Mouse (Mus musculus) cerebral cortex, adult 2 months (tissue): ENCODE measurements around the gene Mpped1.

ENCODE experiments used
- WGBS: fragments of 180-500 bp; shearing (Covaris S2); methylation state at CpG from one replicate; pipeline ENCODE4 v1.1.7; 2018; 5-methylcytosine and 5-hydroxymethylcytosine counted together

The Mpped1 gene

DNA sequence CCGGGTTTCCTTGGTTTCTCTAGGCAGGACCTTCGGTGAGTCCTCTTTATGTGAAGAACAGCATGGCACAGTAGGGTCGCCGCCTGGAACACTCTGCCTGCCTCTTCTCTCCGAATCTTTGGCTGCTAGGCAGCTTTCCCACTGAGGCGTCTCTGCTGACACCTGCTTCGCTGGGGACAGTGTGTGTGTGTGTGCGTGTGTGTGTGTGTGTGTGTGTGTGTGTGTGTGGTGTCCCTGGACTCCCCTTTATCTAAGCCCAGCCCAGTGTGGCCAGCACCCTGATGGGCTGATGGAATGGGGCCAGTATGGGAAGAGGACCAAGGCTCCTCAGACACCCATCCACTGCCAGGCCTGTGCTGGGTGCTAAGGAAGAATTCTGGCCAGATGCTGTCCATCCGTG lies 9.8 kb downstream of the Mpped1 start:
- WGBS: 45% methylated on average over 9 of the region's 9 CpGs

DNA sequence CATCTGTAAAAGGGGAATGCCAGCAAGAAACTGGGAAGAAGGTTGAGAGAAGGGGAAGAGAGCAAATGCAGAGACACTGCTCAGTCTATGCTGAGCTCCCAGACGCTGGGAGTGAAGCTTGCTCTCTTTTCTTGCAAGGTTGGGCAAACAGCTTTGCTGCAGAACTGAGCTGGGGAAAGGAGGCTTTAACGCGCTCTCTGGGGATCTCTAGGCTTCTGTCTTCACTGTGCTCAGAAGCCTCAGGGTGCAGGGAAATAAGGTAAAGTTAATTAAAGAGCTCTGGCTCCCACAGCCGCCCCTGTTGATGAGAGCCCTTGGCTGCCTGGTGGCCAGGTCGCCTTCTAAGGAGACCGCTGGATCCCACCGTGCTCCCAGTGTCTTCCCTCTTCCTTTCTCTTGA lies 17.7 kb downstream of the Mpped1 start:
- WGBS: 52% methylated on average over 7 of the region's 7 CpGs

DNA sequence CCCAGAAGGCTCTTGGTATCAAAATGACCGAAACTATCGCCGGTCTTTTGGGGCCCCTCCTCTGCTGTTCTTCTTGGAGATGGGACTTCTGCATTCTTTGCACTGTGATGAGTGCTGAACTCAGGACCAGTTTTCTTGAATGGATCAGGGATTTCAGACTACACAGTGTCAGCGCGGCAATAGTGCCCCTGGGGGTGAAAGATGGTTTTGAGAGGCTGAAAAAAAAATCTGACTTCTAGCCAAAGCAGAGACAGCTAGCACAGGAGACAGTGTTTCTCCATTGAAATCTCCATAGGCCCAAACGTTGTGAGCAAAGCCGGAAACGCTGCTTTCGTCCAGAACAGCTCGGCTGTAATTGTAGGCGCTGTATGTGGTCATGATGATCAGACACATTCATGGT lies 19.7 kb downstream of the Mpped1 start:
- 55% methylated on average over 11 of the region's 11 CpGs for WGBS

DNA sequence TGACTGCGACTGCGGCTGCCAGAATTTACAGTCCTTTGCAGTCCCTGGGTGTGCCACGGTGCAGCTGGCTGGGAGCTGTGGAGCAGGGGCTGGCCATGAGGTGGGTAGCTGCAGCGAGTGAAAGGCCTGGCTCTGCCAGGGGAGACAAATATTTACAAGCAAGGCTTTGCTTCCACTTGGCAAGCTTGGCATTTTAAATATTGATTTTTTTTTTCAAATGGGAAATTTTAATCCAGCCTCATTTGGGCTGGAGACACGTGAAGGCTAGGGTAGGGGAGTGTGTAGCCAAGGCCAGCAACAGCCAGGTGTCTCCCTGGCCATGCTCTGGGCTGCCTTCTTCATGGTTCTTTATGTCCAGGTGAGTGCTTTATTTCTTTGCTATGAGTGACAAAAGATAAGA lies 21.7 kb downstream of the Mpped1 start:
- 53% methylated on average over 5 of the region's 5 CpGs for WGBS

DNA sequence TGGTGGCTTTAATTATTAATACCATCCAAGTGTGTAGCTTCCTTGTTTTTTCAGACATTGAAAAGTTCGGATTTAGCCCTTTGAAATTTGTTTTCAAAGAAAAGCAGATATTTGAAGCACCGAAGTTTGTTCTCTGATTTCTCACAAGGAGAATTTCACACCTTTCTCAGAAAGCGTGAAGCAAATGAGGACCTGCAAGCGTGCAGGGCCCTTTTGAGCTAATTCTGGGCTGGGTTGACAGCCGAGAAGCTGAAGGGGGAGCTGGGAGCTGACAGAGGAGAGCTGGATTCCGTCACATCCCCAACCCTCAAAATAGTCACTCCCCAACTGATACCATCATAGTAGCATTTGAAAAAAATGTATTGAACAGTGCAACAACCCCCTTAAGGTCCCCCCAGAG lies 34.8 kb downstream of the Mpped1 start:
- 57% methylated on average over 6 of the region's 6 CpGs for WGBS

DNA sequence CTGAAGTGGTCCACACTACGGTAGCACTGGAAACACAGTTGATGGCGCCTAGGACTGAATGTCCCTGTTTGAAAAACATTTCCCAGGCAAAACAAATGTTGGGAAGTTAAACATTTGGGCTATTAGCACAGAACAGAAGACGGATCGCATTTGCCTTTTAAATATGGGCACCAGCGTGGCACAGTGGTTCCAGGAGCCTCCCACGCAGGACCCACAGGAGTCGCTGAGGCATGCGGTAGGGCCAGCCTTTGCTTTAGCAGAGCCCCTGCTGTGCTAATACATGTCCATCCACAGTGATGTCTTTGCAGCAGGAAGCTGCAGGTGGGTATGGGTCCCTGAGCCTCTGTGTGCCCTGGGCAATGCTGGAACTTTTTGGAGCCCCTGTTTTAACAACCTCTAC lies 48.7 kb downstream of the Mpped1 start:
- 44% methylated on average over 8 of the region's 8 CpGs for whole genome bisulfite sequencing

DNA sequence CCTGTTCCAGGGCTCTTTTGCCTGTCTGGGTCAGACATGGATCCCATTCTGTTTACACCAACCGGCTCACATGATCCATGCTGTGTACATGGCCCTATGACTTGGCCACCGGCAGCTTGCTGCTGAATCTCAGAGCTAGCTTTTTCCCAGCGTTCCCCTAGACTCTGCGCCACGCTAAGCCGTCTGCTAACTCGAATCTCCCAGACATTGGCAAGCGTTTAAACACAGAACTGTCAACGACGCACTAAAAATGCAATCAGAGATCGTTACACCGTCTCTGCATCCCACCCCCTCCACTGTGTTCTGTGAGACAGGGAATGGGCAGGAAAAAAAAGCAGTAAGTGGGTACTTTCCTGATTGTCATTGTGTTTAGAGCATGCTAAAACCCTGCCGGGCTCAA lies 50.0 kb downstream of the Mpped1 start:
- 42% methylated on average over 13 of the region's 13 CpGs for WGBS

DNA sequence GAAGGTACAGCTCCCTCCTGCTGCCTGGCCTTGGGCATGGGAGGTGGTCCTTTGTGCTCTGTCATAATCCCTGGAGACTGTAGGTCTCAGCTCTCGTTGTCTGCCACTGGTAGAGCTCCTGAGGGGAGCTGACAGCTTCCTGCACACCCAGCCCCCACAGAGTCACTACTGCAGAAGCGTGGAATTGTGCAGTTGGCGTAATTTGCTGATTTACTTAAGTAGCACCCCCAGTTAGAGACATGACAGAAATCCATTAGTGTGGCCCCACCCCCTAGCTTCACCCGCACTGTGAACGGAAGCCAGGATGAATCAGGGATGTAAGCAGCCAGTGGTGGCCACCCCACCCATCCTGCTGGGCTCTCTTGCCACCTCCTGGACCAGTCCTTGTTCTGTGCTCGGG lies 53.0 kb downstream of the Mpped1 start:
- 40% methylated on average over 6 of the region's 6 CpGs for WGBS

DNA sequence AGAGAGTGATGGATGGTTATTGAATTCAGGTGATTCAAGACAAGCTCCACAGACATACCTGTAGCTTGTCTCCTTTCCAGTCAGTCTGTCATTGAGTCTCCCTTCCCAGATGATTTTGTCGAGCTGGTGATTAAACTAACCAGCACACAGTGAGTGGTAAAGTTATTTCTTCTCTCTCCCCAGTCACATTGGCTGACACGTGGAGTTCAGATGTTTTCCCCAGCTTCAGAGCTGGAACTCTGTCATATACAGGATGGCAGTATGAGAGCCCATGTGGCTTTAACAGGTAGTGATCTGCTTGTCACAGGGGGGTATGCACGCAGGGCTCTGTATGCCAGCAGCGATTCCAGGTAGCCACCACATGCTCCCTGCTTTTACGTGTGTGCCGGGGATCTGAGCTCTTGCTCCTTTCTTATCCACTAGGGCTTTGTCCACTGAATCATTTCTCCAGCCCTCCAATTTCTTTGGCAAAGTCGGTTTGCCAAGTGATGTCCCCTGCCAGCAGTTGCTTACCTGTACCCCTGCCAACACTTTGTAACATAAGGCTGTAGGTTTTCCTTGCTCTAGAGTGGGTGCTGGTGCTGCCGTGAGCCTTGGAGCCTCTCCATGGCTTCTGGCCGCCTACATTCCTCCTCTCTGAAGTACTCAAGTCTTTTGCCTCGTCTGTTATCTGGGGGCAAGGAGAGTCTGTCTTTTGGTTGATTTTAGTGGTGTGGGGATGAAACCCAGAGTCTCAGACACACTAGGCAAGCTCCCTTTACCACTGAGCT lies 61.9 kb downstream of the Mpped1 start:
- 37% methylated on average over 10 of the region's 10 CpGs for WGBS

DNA sequence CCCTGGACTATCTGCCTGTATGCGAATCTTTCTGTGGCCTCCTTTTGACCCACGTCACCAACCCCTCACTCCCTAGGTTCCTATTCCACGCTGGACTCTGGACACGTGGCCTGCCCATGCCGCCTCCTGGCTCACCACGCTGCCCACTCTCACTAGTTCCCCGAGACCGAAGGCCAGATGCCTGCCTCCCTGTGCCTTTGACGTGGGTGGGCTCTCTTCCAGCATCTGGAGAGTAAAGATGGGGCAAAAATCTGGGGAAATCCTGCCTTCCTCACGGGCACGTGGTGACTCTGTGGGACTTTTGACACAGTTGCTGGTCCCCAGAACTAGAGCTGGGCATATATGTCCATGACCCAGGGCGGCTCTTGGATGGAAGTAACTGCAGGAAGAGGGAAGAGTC lies 63.2 kb downstream of the Mpped1 start:
- 45% methylated on average over 12 of the region's 12 CpGs for WGBS

DNA sequence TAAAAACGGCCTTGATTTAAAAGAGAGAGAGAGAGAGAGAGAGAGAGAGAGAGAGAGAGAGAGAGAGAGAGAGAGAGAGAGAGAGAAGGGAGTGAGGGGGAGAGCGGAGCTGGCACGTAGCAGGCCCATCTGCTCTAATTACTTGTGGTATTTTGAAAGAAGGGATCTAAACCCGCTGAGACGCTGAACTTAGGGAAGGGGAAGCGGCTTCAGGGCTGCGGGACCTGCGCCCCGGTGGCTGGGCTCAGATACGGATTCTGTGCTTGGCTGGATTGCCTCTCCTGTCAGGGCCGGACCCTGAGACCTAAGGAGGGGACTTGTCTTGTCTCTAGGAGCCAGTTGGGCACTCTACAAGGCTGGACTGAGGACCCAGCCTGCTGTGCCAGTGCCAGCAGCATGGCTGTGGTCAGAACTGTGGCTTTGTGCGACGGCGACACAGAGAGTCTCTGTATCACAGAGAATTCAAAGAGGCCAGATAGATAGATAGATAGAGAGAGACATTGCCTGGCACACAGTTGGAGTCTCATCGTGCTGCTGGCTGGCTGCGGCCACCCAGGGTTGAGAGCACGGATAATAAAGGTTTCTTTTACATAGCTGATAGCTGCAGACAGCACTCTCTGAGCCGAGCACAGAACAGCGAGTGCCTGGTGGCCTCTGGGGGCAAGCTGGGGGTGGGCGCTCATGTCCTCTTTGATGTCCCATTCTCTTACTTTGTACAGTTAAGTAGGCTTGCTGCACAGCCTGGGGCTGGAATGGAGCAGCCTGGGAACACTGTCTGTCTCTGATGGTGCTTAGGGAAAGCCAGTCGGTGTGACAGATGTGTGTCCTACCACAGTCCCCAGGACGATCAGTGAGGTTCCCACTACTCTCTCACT lies 63.9 kb downstream of the Mpped1 start:
- WGBS: 20% methylated on average over 22 of the region's 22 CpGs

DNA sequence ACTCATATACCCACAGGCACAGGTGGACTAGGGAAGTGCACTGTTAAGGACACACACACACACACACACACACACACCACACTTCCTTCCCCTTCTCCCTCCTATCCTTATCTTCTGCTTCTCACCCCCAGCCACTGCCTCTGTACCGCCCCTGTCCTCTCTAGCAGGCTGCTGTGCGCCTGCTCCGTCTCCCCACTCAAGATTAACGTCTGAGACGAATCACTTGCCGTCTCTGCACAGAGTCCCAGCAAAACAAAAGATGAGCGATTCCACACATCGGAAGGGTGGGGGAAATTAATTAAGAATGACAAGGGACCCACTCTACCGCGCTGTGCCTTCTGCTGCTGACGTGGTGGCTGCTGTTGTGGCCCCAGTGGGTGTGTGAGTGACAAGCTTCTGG lies 66.5 kb downstream of the Mpped1 start:
- WGBS: 44% methylated on average over 11 of the region's 11 CpGs

DNA sequence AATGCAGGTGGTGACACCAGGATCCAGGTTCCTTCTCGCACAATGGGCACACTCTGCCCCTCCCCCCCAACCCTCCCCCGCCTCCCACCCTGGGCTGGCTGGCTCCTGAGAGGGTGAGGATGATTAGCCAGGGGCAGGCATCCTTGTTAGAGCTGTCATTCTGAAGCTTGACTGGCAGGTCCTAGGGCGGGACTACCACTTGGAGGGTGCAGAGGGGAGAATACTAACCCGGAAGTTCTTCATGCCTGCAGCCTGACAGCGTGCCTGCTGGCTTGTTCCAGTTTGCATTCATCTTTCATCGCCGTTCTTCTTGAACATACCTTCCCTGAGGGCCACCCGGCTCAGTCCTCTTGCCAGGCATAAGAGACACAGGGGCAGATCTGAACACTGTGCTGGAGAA lies 67.3 kb downstream of the Mpped1 start:
- WGBS: 32% methylated on average over 8 of the region's 8 CpGs

DNA sequence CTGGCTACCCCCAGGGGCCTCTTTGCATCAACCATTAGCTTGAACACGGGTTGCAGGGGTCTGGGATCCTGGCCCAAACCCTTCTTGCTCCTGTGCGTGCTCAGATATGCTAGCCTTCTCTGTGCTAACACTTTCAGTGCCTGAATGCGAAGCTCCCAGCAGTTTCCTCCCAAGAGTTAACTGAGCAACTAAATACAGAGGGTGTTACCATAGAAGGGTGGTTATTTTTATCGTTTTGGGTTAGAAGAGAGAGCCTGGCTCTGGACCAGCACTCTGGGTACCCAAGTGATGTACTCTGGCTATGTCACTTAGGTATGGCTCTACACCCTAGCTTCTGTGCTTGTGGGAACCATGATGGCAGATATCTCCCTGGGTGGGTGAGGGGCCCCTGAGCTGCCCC lies 68.2 kb downstream of the Mpped1 start:
- WGBS: 33% methylated on average over 4 of the region's 4 CpGs

DNA sequence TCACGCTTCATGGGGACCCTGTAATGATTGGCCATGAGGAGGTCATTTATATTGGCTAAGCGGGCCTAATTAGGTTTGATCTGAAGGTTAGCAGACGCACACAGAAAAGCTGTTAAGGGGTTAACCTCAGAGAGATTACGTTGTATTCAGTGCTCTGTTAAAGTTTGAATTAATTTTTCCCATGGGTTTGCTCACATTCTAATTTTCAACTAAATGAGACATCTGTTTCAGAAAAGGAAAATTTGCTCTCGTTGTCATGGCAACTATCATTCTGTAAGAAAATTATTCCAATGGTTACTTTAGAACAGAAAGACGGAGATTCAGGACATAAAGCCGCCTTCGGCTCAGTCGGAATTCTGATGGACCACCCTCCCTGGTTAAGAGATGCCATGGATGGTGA lies 68.9 kb downstream of the Mpped1 start:
- 41% methylated on average over 9 of the region's 9 CpGs for WGBS

DNA sequence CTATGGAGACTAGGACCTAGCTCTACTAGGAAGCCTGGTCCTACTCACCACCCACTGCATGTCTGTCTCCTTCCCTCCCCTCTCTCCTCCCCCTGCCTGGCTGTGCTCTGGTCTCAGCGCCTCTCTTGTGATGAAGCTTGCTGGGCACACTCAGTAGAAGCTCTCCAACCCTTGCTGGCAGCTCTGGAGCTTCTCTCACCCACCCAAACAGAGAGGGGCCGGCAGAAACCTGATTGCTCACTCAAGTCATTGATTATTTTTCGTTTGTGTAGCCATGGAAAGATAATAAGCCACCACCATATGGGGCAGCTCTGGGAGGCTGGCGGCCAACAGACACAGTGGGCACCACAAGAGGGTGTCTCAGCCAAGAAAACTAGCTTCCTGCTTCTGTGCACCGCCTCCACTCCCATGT lies 74.1 kb downstream of the Mpped1 start:
- 36% methylated on average over 5 of the region's 5 CpGs for WGBS

DNA sequence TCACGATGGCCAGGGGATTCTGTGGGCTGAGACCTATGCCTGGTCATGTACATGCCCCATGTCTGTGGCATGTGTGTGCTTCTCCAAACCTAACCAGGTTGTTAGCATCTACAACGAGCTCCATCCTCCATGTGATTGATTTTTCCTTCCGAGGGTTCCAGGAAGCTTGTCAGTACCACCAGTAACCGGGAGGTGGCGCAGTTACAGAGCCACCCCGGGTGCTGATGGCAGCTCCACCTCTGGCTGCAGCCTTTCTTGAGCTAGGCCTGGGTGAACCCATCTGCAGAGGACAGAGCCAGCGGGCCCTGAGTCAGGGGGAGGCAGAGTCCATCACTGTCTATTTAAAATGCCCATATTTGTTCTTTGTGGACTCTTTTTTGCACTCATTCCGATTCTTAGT lies 77.9 kb downstream of the Mpped1 start:
- 17% methylated on average over 8 of the region's 8 CpGs for WGBS

DNA sequence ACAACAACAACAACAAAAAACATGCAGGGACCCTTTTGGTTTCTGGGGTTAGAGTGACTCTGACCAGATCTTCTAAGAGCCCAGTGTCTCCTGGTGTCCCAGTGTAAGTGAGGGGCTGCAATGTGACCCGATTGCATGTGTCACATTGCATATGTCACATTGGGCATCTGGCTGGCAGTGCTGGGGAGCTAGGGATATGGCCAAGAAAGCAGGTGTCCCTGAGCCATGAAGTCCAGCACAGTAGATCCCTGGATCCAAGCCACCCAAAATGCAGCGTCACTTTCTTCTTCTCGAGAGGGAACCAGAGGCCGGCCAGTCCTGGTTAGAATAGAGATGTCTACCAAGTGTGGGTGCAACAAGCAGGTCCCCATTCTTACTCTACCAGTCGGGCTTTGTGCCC lies 86.4 kb downstream of the Mpped1 start:
- WGBS: 89% methylated on average over 5 of the region's 5 CpGs

DNA sequence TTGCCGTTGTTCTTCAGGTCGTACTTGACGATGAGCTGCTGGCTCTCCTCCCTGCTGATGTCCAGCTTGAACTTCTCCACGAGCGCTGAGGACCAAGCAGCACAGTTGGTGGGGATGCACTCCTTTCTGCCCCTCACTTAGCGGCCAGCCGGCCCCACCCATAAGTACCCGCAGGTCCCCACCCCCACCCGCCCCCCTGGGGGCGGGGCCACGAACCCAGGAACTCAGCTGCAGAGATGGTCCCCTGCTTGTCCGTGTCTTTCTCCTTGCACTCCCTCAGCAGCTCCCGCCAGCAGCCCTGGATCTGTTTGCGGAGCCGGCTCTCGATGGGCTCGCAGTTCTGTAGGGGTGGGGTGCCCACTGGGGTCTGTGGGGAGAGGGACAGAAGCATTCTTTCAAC lies 91.7 kb downstream of the Mpped1 start:
- 44% methylated on average over 17 of the region's 17 CpGs for WGBS

DNA sequence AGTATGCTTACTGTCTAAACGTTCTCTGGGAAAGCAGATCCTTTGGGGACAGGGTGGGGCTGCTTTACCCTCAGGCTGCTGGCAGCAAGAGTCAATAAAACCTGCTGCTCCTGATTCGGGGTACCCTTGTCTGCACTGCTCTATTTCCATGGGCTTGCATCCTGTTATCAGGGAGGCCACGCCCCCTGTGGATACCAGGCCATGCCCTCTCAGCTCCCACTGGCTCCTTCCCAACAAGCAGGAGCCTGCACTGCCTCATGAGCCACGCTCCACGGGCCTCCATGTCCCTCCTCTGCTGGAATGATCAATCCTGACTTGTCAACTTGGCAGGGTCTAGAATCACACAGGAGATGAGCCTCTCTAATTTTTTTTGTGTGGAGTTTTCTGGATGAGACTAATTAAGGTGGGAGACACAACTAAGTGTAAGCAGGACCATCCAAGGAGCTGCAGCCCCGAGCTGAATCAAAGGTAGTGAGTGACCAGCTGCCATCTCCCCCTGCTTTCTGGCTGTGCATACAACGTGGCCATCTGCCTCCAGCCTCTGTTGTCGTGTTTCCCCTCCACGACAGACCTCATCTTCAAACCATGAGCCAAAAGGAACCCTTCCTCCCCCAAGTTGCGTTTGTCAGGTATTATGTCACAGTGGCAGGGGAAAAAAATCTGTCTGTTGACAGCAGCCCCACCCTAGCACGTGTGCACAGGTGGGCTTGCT lies 98.0 kb downstream of the Mpped1 start:
- 58% methylated on average over 11 of the region's 11 CpGs for WGBS

DNA sequence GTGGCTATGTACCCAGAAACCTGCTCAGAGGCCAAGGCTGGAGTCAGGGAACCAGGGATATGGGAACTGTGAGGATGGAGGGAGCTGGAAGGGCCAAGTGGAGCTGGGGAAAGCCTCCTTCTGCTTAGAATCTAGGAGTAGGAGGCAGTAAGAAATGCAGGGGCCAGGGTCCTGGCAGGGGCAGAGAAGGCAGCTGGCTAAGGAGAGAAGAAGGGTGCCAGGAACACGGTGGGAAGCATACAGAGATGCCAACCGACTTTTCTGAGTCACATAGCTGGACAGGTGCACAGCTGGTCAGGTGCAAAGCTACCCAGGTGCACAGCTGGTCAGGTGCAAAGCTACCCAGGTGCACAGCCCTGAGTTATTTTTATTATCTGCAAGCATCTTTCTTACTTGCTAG lies 98.6 kb downstream of the Mpped1 start:
- WGBS: 68% methylated on average over 2 of the region's 2 CpGs

DNA sequence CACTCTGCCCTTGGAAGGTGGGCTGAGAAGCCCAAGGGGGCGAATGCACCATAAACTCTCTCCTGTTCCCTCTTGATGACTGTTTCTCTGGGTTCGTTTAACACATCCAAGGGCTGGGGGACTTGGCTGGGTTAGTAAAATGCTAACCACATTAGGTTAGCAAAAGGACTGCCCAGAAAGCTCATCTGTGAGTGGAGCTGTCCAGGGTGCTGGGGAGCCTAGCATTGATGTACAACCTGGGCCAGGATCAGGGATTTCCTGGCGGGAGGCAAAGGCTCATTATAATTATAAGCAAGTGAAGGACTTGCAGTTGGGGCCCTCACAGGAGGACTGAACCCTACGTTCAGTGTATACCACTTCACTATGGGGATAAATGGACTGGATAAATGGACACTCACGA lies 100.6 kb downstream of the Mpped1 start:
- WGBS: 67% methylated on average over 5 of the region's 5 CpGs

DNA sequence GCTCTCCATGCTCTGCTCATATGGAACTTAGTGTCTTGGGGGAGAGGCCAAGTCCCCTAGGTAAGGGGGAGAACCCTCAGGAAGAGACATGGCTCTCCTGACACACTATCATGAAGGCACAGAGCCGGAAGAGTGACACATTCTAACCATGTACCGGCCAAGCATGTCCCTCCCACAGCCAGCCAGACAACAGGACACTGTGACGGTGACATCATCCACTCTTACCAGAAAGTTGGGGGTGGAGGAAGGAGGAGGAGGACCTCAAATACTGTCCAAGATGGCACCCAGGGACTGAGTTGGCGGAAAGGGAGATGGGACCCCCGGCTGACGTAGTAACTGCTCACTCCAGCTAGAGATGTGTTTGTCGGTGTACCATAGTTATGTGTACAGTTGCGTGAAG lies 104.6 kb downstream of the Mpped1 start:
- 76% methylated on average over 8 of the region's 8 CpGs for WGBS
